Comparison of ENCODE assay signal across 8 mouse cellular contexts in genomic region chr16:17619198-17620105, GRCm38 (mm10). TPM values are rescaled to one million over a fixed set of nuclear protein-coding genes. Genes with fewer than 3 reads are reported as not detected.
DNase-seq lines count a peak whose midpoint lies in the region; ATAC-seq and TF ChIP-seq lines count a peak whose summit lies in the region.

Smpd4 (plus strand) TSS chr16:17619354.

- peak; percentile 69 for ATAC-seq in limb, embryonic 14.5 days (ENCODE audit: low FRiP score, low read depth)
- peak; percentile 85 for ATAC-seq in midbrain, embryonic 16.5 days

- H3K4me3 ChIP-seq in C2C12 (ENCODE audit: insufficient read depth, poor library complexity, severe bottlenecking): peak within 1 kb of the TSS; percentile 71
- H3K4me3 ChIP-seq in embryonic fibroblast, embryonic 13.5 days (ENCODE audit: insufficient read depth, low read length): peak within 1 kb of the TSS; percentile 92
- H3K4me3 ChIP-seq in limb, embryonic 14.5 days (replicated peaks; ENCODE audit: low read length): peak within 1 kb of the TSS; percentile 80
- H3K4me3 ChIP-seq in midbrain, embryonic 16.5 days (ENCODE audit: low read depth, low read length): peak within 1 kb of the TSS; percentile 67
- peak within 1 kb of the TSS; percentile 78 for H3K4me3 ChIP-seq in spleen, adult 2 months (ENCODE audit: extremely low read depth, insufficient read depth, insufficient read length)

- DNase-seq in brain, adult 2 months (ENCODE audit: low read depth, low spot score): peak; percentile 84
- DNase-seq in heart, adult 9 months (ENCODE audit: low spot score in 2 of 2): peak; percentile 61 to 85
- DNase-seq in kidney, adult 9 months: peak; percentile 94
- peak; percentile 88 for DNase-seq in limb, embryonic 14.5 days (ENCODE audit: low spot score)
- DNase-seq in spleen, adult 2 months (ENCODE audit: low read depth in 1 of 2, low spot score in 2 of 2): peak; percentile 61 to 86

- no peak for TF ChIP-seq CTCF in C2C12 (IDR thresholded peaks at IDR 0.05; ENCODE audit: control insufficient read depth, insufficient read depth, insufficient read length)
- no peak for TF ChIP-seq CTCF in embryonic fibroblast, embryonic 13.5 days (IDR thresholded peaks at IDR 0.05; ENCODE audit: borderline replicate concordance, insufficient read depth, low read length)
- TF ChIP-seq CTCF in spleen, adult 2 months (IDR thresholded peaks at IDR 0.05; ENCODE audit: extremely low read depth, insufficient read depth, insufficient read length, insufficient replicate concordance): no peak

- H3K4me2 ChIP-seq in limb, embryonic 14.5 days (replicated peaks; ENCODE audit: low read depth, low read length, severe bottlenecking): peak within 1 kb of the TSS; percentile 54
- peak within 1 kb of the TSS; percentile 76 for H3K4me2 ChIP-seq in midbrain, embryonic 16.5 days (ENCODE audit: low read length)

- H3K9ac ChIP-seq in limb, embryonic 14.5 days (ENCODE audit: low read depth, low read length, severe bottlenecking): peak within 1 kb of the TSS; percentile 79
- H3K9ac ChIP-seq in midbrain, embryonic 16.5 days (ENCODE audit: low read depth, low read length): peak within 1 kb of the TSS; percentile 81

- peak; percentile 40; the same call in 1 of the 2 replicates for TF ChIP-seq POLR2A in embryonic fibroblast, embryonic 13.5 days (IDR thresholded peaks at IDR 0.05; ENCODE audit: low read depth, low read length)
- no peak for TF ChIP-seq POLR2A in limb, embryonic 14.5 days (IDR thresholded peaks at IDR 0.05; ENCODE audit: borderline replicate concordance, extremely low read depth, insufficient read depth, insufficient read length)
- TF ChIP-seq POLR2A in spleen, adult 2 months (IDR thresholded peaks at IDR 0.05; ENCODE audit: low read depth, low read length): no peak

- peaks cover 26% of the 10 kb centered on the region for H3K79me2 ChIP-seq in C2C12 (ENCODE audit: control insufficient read depth, insufficient read depth)

- peaks cover 16% of the 10 kb centered on the region for H3K79me3 ChIP-seq in C2C12 (ENCODE audit: low read depth)

- no peak within 1 kb of the TSS for H3K27ac ChIP-seq in embryonic fibroblast, embryonic 13.5 days (ENCODE audit: insufficient read depth, low read length)
- 0 out of 2 replicates have a peak within 1 kb of the TSS, but pooled peaks have one; percentile 19 for H3K27ac ChIP-seq in limb, embryonic 14.5 days (replicated peaks; ENCODE audit: low read depth, low read length)
- H3K27ac ChIP-seq in midbrain, embryonic 16.5 days (ENCODE audit: low read length): peak within 1 kb of the TSS; percentile 50; the same call in 1 of the 2 replicates
- H3K27ac ChIP-seq in spleen, adult 2 months (ENCODE audit: insufficient read depth, low read length): no peak within 1 kb of the TSS

- WGBS in limb, embryonic 14.5 days: 4% methylated on average over 60 of the region's 60 CpGs
- 2% methylated on average over 60 of the region's 60 CpGs for WGBS in midbrain, embryonic 16.5 days
- WGBS in spleen, adult 2 months: 3% methylated on average over 60 of the region's 60 CpGs

- H3ac ChIP-seq in C2C12 (ENCODE audit: control insufficient read depth, insufficient read length, low read depth): peak within 1 kb of the TSS; percentile 81

- 0 out of 2 replicates have a peak, but pooled peaks cover 3% of the 10 kb centered on the region for H3K4me1 ChIP-seq in embryonic fibroblast, embryonic 13.5 days (ENCODE audit: control insufficient read depth, insufficient read depth, low read length)
- H3K4me1 ChIP-seq in limb, embryonic 14.5 days (ENCODE audit: control insufficient read depth, insufficient read depth, low read length): peaks cover 6% of the 10 kb centered on the region; the same call in 1 of the 2 replicates
- H3K4me1 ChIP-seq in midbrain, embryonic 16.5 days (ENCODE audit: control insufficient read depth, insufficient read depth, low read length): peaks cover 9% of the 10 kb centered on the region
- H3K4me1 ChIP-seq in spleen, adult 2 months (ENCODE audit: control insufficient read depth, insufficient read depth, insufficient read length): no peaks in the 10 kb centered on the region; the same call in 1 of the 2 replicates

- peaks cover 24% of the 10 kb centered on the region for H3K36me3 ChIP-seq in C2C12 (ENCODE audit: control insufficient read depth, insufficient read depth)
- peaks cover 25% of the 10 kb centered on the region for H3K36me3 ChIP-seq in limb, embryonic 14.5 days (ENCODE audit: control insufficient read depth, insufficient read depth, low read length)
- H3K36me3 ChIP-seq in midbrain, embryonic 16.5 days (ENCODE audit: control insufficient read depth, insufficient read depth, low read length): peaks cover 7% of the 10 kb centered on the region; the same call in 1 of the 2 replicates
- H3K36me3 ChIP-seq in spleen, adult 2 months (ENCODE audit: control insufficient read depth, insufficient read depth, low read length): no peaks in the 10 kb centered on the region

- no peaks in the 10 kb centered on the region for H3K9me3 ChIP-seq in limb, embryonic 14.5 days (ENCODE audit: control insufficient read depth, low read length)
- H3K9me3 ChIP-seq in midbrain, embryonic 16.5 days (replicated peaks; ENCODE audit: control insufficient read depth, low read length, poor library complexity, severe bottlenecking): no peaks in the 10 kb centered on the region

- H3K27me3 ChIP-seq in C2C12 (ENCODE audit: control insufficient read depth, insufficient read depth, insufficient read length): no peaks in the 10 kb centered on the region
- H3K27me3 ChIP-seq in limb, embryonic 14.5 days (ENCODE audit: control insufficient read depth, insufficient read depth, low read length): no peaks in the 10 kb centered on the region
- H3K27me3 ChIP-seq in midbrain, embryonic 16.5 days (ENCODE audit: control insufficient read depth, insufficient read depth, low read depth, low read length): no peaks in the 10 kb centered on the region; the same call in 1 of the 2 replicates
- H3K27me3 ChIP-seq in spleen, adult 2 months (ENCODE audit: control insufficient read depth, insufficient read depth, low read length): no peaks in the 10 kb centered on the region

TF ChIP-seq in C2C12, 6 proteins besides CTCF, POLR2A, EP300 and RAD21:
- TF ChIP-seq MAX (IDR thresholded peaks at IDR 0.05) (no peak), USF1 (IDR thresholded peaks at IDR 0.05; ENCODE audit: low read depth) (no peak), FOSL1 (IDR thresholded peaks at IDR 0.05; ENCODE audit: insufficient read depth, low read length, poor library complexity, severe bottlenecking) (no peak), MYOG (IDR thresholded peaks at IDR 0.05; ENCODE audit: control insufficient read depth, extremely low read depth, insufficient read length) (no peak), CEBPB (IDR thresholded peaks at IDR 0.05; ENCODE audit: low read depth) (no peak), MYOD1 (IDR thresholded peaks at IDR 0.05; ENCODE audit: control insufficient read depth, insufficient read length, low read depth) (no peak)

RNA-seq across cellular contexts. Expression of gene Smpd4, which starts in this region (rescaled TPM):
- 26.5 TPM for polyA plus RNA-seq in C2C12 (2012; fragmentation: generic; extraction: Trizol)
- 28.7 and 44.8 TPM in 2 replicates for polyA plus RNA-seq in embryonic fibroblast, embryonic 13.5 days (2011; ENCODE audit: insufficient read length, low read depth, missing spikeins)
- 120 and 163 TPM in 2 replicates for polyA plus RNA-seq in limb, embryonic 14.5 days (2012; rRNA removed)
- 32.5 and 38.7 TPM in 2 replicates for polyA plus RNA-seq in limb, embryonic 14.5 days (2014; fragmentation: Nextera tagmentation; extraction: Ambion mirVana)
- 27.6 and 28.4 TPM in 2 replicates for polyA plus RNA-seq in midbrain, embryonic 16.5 days (2015; fragmentation: Nextera tagmentation; extraction: Ambion mirVana)
- polyA plus RNA-seq in spleen, adult 2 months (2012; rRNA removed): 42.5 and 44.6 TPM in 2 replicates

Comparison
In these comparisons a context has a peak if more than half of its experiments do, and no peak if none do; other contexts are left out.
1. H3K27ac ChIP-seq: peak in limb, embryonic 14.5 days (single experiment) and midbrain, embryonic 16.5 days (single experiment); none in embryonic fibroblast, embryonic 13.5 days (single experiment) and spleen, adult 2 months (single experiment).
2. Peak in every context shown above with its lines, with median percentiles within 50 percentile points of each other: H3K4me3 ChIP-seq and DNase-seq.